Mouse (Mus musculus) forebrain, embryonic 13.5 days (tissue): ENCODE measurements at regions not wholly inside any gene's neighbourhood (a gene's known extent, or its start where the extent isn't known, plus 50 kb on each side); places are given as distances from the start of the nearest gene placed in this dataset.

ENCODE experiments used
- ATAC-seq: fragments of 200-750 bp; cut with Nextera tagmentation; 2 replicates; pipeline ENCODE4 v1.8.0; 2017
- H3K27ac ChIP-seq: fragments of 300-500 bp; sonication (generic); 2 replicates; pipeline ENCODE4 v1.5.1; 2015; ENCODE audit warnings: inconsistent platforms, mild to moderate bottlenecking, moderate library complexity
- H3K27me3 ChIP-seq: fragments of 300-500 bp; sonication (generic); 2 replicates; pipeline ENCODE4 v1.6.1; 2015; ENCODE audit warnings: mild to moderate bottlenecking, inconsistent platforms
- H3K36me3 ChIP-seq: fragments of 300-500 bp; sonication (generic); 2 replicates; pipeline ENCODE4 v1.6.1; 2015; ENCODE audit warnings: mild to moderate bottlenecking, inconsistent platforms; ENCODE audit not compliant: poor library complexity, severe bottlenecking
- H3K4me1 ChIP-seq: fragments of 300-500 bp; sonication (generic); 2 replicates; pipeline ENCODE4 v1.6.1; 2015; ENCODE audit warnings: inconsistent platforms
- H3K4me2 ChIP-seq: fragments of 300-500 bp; sonication (generic); 2 replicates; pipeline ENCODE4 v1.6.1; 2015; ENCODE audit warnings: inconsistent platforms, mild to moderate bottlenecking, moderate library complexity
- H3K4me3 ChIP-seq: fragments of 300-500 bp; sonication (generic); 2 replicates; pipeline ENCODE4 v1.5.1; 2015; ENCODE audit warnings: mild to moderate bottlenecking, inconsistent platforms
- H3K9ac ChIP-seq: fragments of 300-500 bp; sonication (generic); 2 replicates; pipeline ENCODE4 v1.6.1; 2015; ENCODE audit warnings: mild to moderate bottlenecking, inconsistent platforms
- H3K9me3 ChIP-seq: fragments of 300-500 bp; sonication (generic); replicated peaks from 2 replicates; pipeline ENCODE4 v1.6.1; 2016; ENCODE audit warnings: inconsistent platforms
- WGBS: fragments of 180-500 bp; shearing (Covaris S2); methylation state at CpG from one replicate; pipeline ENCODE4 v1.1.7; 2015; 5-methylcytosine and 5-hydroxymethylcytosine counted together

- 78% methylated on average over 1 of the region's 1 CpGs for WGBS
- H3K4me3 ChIP-seq, result no peak overlapping the region
- no peak overlapping the region for H3K27ac ChIP-seq
- no peak overlapping the region for H3K9ac ChIP-seq
- H3K36me3 ChIP-seq, result no peaks in the 10 kb centered on the region
- H3K4me1 ChIP-seq, result peaks cover 11% of the 10 kb centered on the region
- H3K4me2 ChIP-seq, result no peak overlapping the region
- H3K9me3 ChIP-seq, result peaks cover 6% of the 10 kb centered on the region; the same call in 1 of the 2 replicates
- no peaks in the 10 kb centered on the region for H3K27me3 ChIP-seq
- ATAC-seq, result no peak
Measured at GRCm38 (mm10) chr5:126034846-126035245, 503.3 kb downstream of the Tmem132b start.

GRCm38 (mm10) chr5:126036686-126037085 is 505.1 kb downstream of the Tmem132b start:
- H3K4me2 ChIP-seq, result no peak overlapping the region
- no peaks in the 10 kb centered on the region for H3K36me3 ChIP-seq
- peaks cover 11% of the 10 kb centered on the region for H3K4me1 ChIP-seq
- H3K4me3 ChIP-seq, result no peak overlapping the region
- H3K9me3 ChIP-seq, result peaks cover 6% of the 10 kb centered on the region; the same call in 1 of the 2 replicates
- H3K27ac ChIP-seq, result no peak overlapping the region
- 0% methylated on average over 1 of the region's 1 CpGs for WGBS
- no peaks in the 10 kb centered on the region for H3K27me3 ChIP-seq
- H3K9ac ChIP-seq, result no peak overlapping the region
- ATAC-seq, result no peak

- no peak overlapping the region for H3K27ac ChIP-seq
- H3K9ac ChIP-seq, result no peak overlapping the region
- no peaks in the 10 kb centered on the region; the same call in 1 of the 2 replicates for H3K9me3 ChIP-seq
- no peaks in the 10 kb centered on the region for H3K36me3 ChIP-seq
- ATAC-seq, result no peak
- H3K27me3 ChIP-seq, result no peaks in the 10 kb centered on the region
- H3K4me3 ChIP-seq, result no peak overlapping the region
- no peaks in the 10 kb centered on the region for H3K4me1 ChIP-seq
- 85% methylated on average over 3 of the region's 3 CpGs for WGBS
- no peak overlapping the region for H3K4me2 ChIP-seq
Measured at GRCm38 (mm10) chr5:126045761-126046160, 514.2 kb downstream of the Tmem132b start.

- no peaks in the 10 kb centered on the region for H3K9me3 ChIP-seq
- H3K9ac ChIP-seq, result no peak overlapping the region
- no peak for ATAC-seq
- no peaks in the 10 kb centered on the region for H3K36me3 ChIP-seq
- no peaks in the 10 kb centered on the region for H3K4me1 ChIP-seq
- no peak overlapping the region for H3K4me2 ChIP-seq
- no peaks in the 10 kb centered on the region for H3K27me3 ChIP-seq
- no peak overlapping the region for H3K27ac ChIP-seq
- H3K4me3 ChIP-seq, result no peak overlapping the region
Measured at GRCm38 (mm10) chr5:126063644-126064043, 532.1 kb downstream of the Tmem132b start.

GRCm38 (mm10) chr5:126079281-126079838 is 547.8 kb downstream of the Tmem132b start:
- Histone ChIP-seq H3K4me2 (no peak overlapping the region), H3K27ac (0 out of 2 replicates have a peak overlapping the region, but pooled peaks have one; percentile 31), H3K4me3 (no peak overlapping the region), H3K9me3 (peaks cover 4% of the 10 kb centered on the region), H3K4me1 (peaks cover 13% of the 10 kb centered on the region), H3K36me3 (no peaks in the 10 kb centered on the region), H3K27me3 (no peaks in the 10 kb centered on the region), H3K9ac (no peak overlapping the region)
- ATAC-seq, result peak; percentile 48; the same call in 1 of the 2 replicates
- 8% methylated on average over 7 of the region's 7 CpGs for WGBS

GRCm38 (mm10) chr5:126088251-126088914 is 556.8 kb downstream of the Tmem132b start:
- Histone ChIP-seq H3K4me2 (no peak overlapping the region), H3K9ac (no peak overlapping the region), H3K36me3 (no peaks in the 10 kb centered on the region), H3K27me3 (no peaks in the 10 kb centered on the region), H3K4me3 (no peak overlapping the region), H3K27ac (no peak overlapping the region), H3K4me1 (peaks cover 17% of the 10 kb centered on the region), H3K9me3 (no peaks in the 10 kb centered on the region)
- no peak for ATAC-seq
- 45% methylated on average over 4 of the region's 4 CpGs for WGBS

GRCm38 (mm10) chr5:126093196-126093595 is 561.6 kb downstream of the Tmem132b start:
- WGBS, result 90% methylated on average over 5 of the region's 5 CpGs
- Histone ChIP-seq H3K27me3 (no peaks in the 10 kb centered on the region), H3K4me3 (no peak overlapping the region), H3K4me2 (no peak overlapping the region), H3K36me3 (no peaks in the 10 kb centered on the region), H3K9me3 (no peaks in the 10 kb centered on the region), H3K9ac (no peak overlapping the region), H3K4me1 (peaks cover 15% of the 10 kb centered on the region), H3K27ac (no peak overlapping the region)
- no peak for ATAC-seq

- no peaks in the 10 kb centered on the region for H3K9me3 ChIP-seq
- 65% methylated on average over 6 of the region's 6 CpGs for WGBS
- H3K27ac ChIP-seq, result no peak overlapping the region
- H3K4me1 ChIP-seq, result peaks cover 3% of the 10 kb centered on the region; the same call in 1 of the 2 replicates
- H3K4me3 ChIP-seq, result no peak overlapping the region
- H3K9ac ChIP-seq, result no peak overlapping the region
- H3K36me3 ChIP-seq, result no peaks in the 10 kb centered on the region
- no peaks in the 10 kb centered on the region for H3K27me3 ChIP-seq
- no peak overlapping the region for H3K4me2 ChIP-seq
- peak; percentile 36; the same call in 1 of the 2 replicates for ATAC-seq
Measured at GRCm38 (mm10) chr5:126096616-126097261, 565.2 kb downstream of the Tmem132b start.

GRCm38 (mm10) chr5:126097262-126097628 is 565.7 kb downstream of the Tmem132b start:
- Histone ChIP-seq H3K27me3 (no peaks in the 10 kb centered on the region), H3K9me3 (no peaks in the 10 kb centered on the region), H3K9ac (no peak overlapping the region), H3K4me2 (no peak overlapping the region), H3K27ac (no peak overlapping the region), H3K4me1 (no peaks in the 10 kb centered on the region; the same call in 1 of the 2 replicates), H3K36me3 (no peaks in the 10 kb centered on the region), H3K4me3 (no peak overlapping the region)
- ATAC-seq, result peak; percentile 63

- no peaks in the 10 kb centered on the region for H3K9me3 ChIP-seq
- no peaks in the 10 kb centered on the region; the same call in 1 of the 2 replicates for H3K4me1 ChIP-seq
- no peak overlapping the region for H3K4me2 ChIP-seq
- H3K27me3 ChIP-seq, result no peaks in the 10 kb centered on the region
- ATAC-seq, result no peak
- no peak overlapping the region for H3K4me3 ChIP-seq
- 81% methylated on average over 7 of the region's 7 CpGs for WGBS
- no peak overlapping the region for H3K27ac ChIP-seq
- H3K36me3 ChIP-seq, result no peaks in the 10 kb centered on the region
- H3K9ac ChIP-seq, result no peak overlapping the region
Measured at GRCm38 (mm10) chr5:126098433-126098832, 566.9 kb downstream of the Tmem132b start.

- Histone ChIP-seq H3K9ac (no peak overlapping the region), H3K4me2 (no peak overlapping the region), H3K27me3 (no peaks in the 10 kb centered on the region), H3K4me1 (peaks cover 2% of the 10 kb centered on the region; the same call in 1 of the 2 replicates), H3K36me3 (no peaks in the 10 kb centered on the region), H3K4me3 (no peak overlapping the region), H3K27ac (no peak overlapping the region), H3K9me3 (no peaks in the 10 kb centered on the region)
- no peak for ATAC-seq
- 93% methylated on average over 8 of the region's 8 CpGs for WGBS
Measured at GRCm38 (mm10) chr5:126099931-126100330, 568.4 kb downstream of the Tmem132b start.

- no peak for ATAC-seq
- H3K9ac ChIP-seq, result no peak overlapping the region
- no peak overlapping the region for H3K4me3 ChIP-seq
- 80% methylated on average over 5 of the region's 5 CpGs for WGBS
- no peaks in the 10 kb centered on the region for H3K27me3 ChIP-seq
- no peaks in the 10 kb centered on the region for H3K36me3 ChIP-seq
- no peak overlapping the region for H3K27ac ChIP-seq
- no peak overlapping the region for H3K4me2 ChIP-seq
- 0 out of 2 replicates have a peak, but pooled peaks cover 4% of the 10 kb centered on the region for H3K4me1 ChIP-seq
- no peaks in the 10 kb centered on the region for H3K9me3 ChIP-seq
Measured at GRCm38 (mm10) chr5:126104464-126104863, 572.9 kb downstream of the Tmem132b start.
